Comparison of ENCODE assay signal across 7 mouse cellular contexts in the genomic region with DNA sequence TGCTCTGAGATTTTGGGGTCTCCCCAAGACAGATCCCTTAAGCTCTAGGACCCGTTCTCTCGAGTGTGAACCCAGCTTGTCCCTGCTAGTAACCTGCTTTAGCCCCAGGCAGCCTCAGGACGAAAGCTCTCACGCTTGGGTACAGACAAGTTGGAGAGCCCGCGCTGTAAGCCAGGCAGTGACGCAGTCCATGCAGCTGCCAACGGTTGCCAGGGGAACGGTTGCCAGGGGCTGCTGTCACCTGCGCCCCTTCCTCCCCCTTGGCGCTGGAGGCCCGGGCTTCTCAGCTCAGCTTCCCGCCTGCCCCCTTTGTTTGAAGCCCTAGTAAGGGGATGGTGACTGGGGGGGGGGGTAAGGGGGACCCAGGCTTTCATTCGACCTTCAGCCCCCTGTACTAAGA. TPM values are rescaled to one million over a fixed set of nuclear protein-coding genes. Genes with fewer than 3 reads are reported as not detected.
DNase-seq lines count a peak whose midpoint lies in the region; ATAC-seq lines count a peak whose summit lies in the region.

No protein-coding gene starts in this region.

- H3K4me3 ChIP-seq in neural tube, embryonic 12.5 days: peak overlapping the region; percentile 62

- DNase-seq in R1 (ENCODE audit: low read depth, low spot score): peak; percentile 55
- peak; percentile 64 for DNase-seq in adrenal gland, postnatal 25 days
- peak; percentile 80 for DNase-seq in forelimb bud, embryonic 11.5 days (ENCODE audit: low read depth, low spot score)
- DNase-seq in hindlimb bud, embryonic 11.5 days (ENCODE audit: extremely low spot score, low read depth, low spot score): peak; percentile 35
- DNase-seq in left cerebral cortex, postnatal 4 days: peak; percentile 97
- peak; percentile 94 for DNase-seq in thymus, postnatal 4 days

- intact Hi-C loops in left cerebral cortex, postnatal 4 days (cut with DNase I): no loop called here

- H3K27ac ChIP-seq in neural tube, embryonic 12.5 days: peak overlapping the region; percentile 95

- H3K4me2 ChIP-seq in neural tube, embryonic 12.5 days (replicated peaks): peak overlapping the region; percentile 89

- H3K9me3 ChIP-seq in neural tube, embryonic 12.5 days: no peaks in the 10 kb centered on the region

- no peaks in the 10 kb centered on the region for H3K36me3 ChIP-seq in neural tube, embryonic 12.5 days

- H3K9ac ChIP-seq in neural tube, embryonic 12.5 days: peak overlapping the region; percentile 92

- no peaks in the 10 kb centered on the region for H3K27me3 ChIP-seq in neural tube, embryonic 12.5 days (replicated peaks)

- WGBS in neural tube, embryonic 12.5 days: 3% methylated on average over 14 of the region's 14 CpGs

- ATAC-seq in neural tube, embryonic 12.5 days (ENCODE audit: low FRiP score, low read depth): peak; percentile 90

- H3K4me1 ChIP-seq in neural tube, embryonic 12.5 days: peaks cover 69% of the 10 kb centered on the region

RNA-seq across cellular contexts. Expression of a gene that starts 19.5 kb away (rescaled TPM):
- total RNA-seq in adrenal gland, postnatal 25 days (2021): 11.7 and 20.7 TPM in 2 replicates
- 100 to 1,000 TPM; 125 to 153 TPM for total RNA-seq in left cerebral cortex, postnatal 4 days (2021)
- 177 and 208 TPM in 2 replicates for polyA plus RNA-seq in neural tube, embryonic 12.5 days (2016; fragmentation: Nextera tagmentation; extraction: Ambion mirVana)

RNA-seq across cellular contexts. Expression of a gene that starts 23.5 kb away (rescaled TPM):
- 3.0 and 4.2 TPM in 2 replicates for total RNA-seq in adrenal gland, postnatal 25 days (2021)
- total RNA-seq in left cerebral cortex, postnatal 4 days (2021): 1 to 10 TPM; 1.1 to 2.1 TPM
- polyA plus RNA-seq in neural tube, embryonic 12.5 days (2016; fragmentation: Nextera tagmentation; extraction: Ambion mirVana): 2.4 and 2.6 TPM in 2 replicates

Comparison
In these comparisons a context has a peak if more than half of its experiments do, and no peak if none do; other contexts are left out.
1. Peak in every context shown above with its lines: DNase-seq, ATAC-seq, H3K4me3 ChIP-seq and H3K27ac ChIP-seq.
2. DNase-seq: peak in every context shown above with its lines; median percentile 97 in left cerebral cortex, postnatal 4 days; 94 in thymus, postnatal 4 days; 80 in forelimb bud, embryonic 11.5 days; 64 in adrenal gland, postnatal 25 days; 55 in R1; 35 in hindlimb bud, embryonic 11.5 days.